Mouse (Mus musculus) limb, embryonic 10.5 days (tissue): ENCODE data around the gene Fgf13. TPM values are rescaled to one million over a fixed set of nuclear protein-coding genes. Genes with fewer than 3 reads are reported as not detected.
A peak's percentile ranks its signal among the peaks of the same experiment; 100 is the strongest.

ENCODE experiments used
- DNase-seq: peaks from one replicate; pipeline ENCODE4 v3.0.0-alpha.2; 2017; ENCODE audit warnings: low spot score
- H3K27ac ChIP-seq: fragments of 300-500 bp; sonication (generic); 2 replicates; pipeline ENCODE4 v1.5.1; 2016; ENCODE audit warnings: mild to moderate bottlenecking
- H3K27me3 ChIP-seq: fragments of 300-500 bp; sonication (generic); 2 replicates; pipeline ENCODE4 v1.6.1; 2016; ENCODE audit warnings: low read depth, mild to moderate bottlenecking; ENCODE audit not compliant: poor library complexity, severe bottlenecking
- H3K36me3 ChIP-seq: fragments of 300-500 bp; sonication (generic); 2 replicates; pipeline ENCODE4 v1.6.1; 2016; ENCODE audit warnings: mild to moderate bottlenecking, moderate library complexity
- H3K4me1 ChIP-seq: fragments of 300-500 bp; sonication (generic); 2 replicates; pipeline ENCODE4 v1.6.1; 2016
- H3K4me3 ChIP-seq: fragments of 300-500 bp; sonication (generic); 2 replicates; pipeline ENCODE4 v1.5.1; 2016; ENCODE audit warnings: mild to moderate bottlenecking, moderate library complexity
- H3K9me3 ChIP-seq: fragments of 300-500 bp; sonication (generic); replicated peaks from 2 replicates; pipeline ENCODE4 v1.6.1; 2016; ENCODE audit warnings: mild to moderate bottlenecking
- WGBS: fragments of 180-500 bp; shearing (Covaris S2); methylation state at CpG from one replicate; pipeline ENCODE4 v1.1.7; 2016; 5-methylcytosine and 5-hydroxymethylcytosine counted together
- polyA plus RNA-seq: library from polyadenylated mRNA; unstranded; fragments of >200 nt; fragmentation: Nextera tagmentation; extraction: Ambion mirVana; gene quantifications from 2 replicates; pipeline ENCODE4 v1.2.1, GENCODE M21; 2016

Fgf13 gene
- polyA plus RNA-seq, 1 experiment from 2014 or later = 9.1 TPM

DNA sequence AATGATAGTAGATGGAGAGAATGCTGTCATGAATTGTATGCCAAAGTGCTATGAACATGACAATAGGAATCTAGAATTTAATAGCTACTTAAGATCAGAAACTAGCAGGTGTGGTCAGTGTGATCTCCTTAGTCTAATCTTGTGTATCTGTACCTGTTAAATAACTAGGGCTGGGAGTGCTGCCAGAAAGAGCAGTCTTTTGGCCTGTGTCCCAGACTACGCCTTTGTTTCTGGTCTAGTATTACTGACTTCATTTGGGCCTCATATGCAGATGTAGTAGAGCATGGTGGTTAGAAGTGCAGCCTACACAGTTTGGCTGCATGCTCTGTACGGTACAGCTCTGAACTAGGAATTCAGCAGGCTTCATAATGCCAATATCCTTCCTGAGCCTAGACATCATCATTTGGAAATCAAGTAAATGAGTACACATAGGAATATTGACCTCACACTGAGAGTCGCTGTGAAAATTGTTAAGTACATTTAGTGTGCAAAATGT lies 276.9 kb downstream of the Fgf13 start:
- Histone ChIP-seq H3K36me3 (no peaks in the 10 kb centered on the region), H3K27me3 (no peaks in the 10 kb centered on the region), H3K4me3 (no peak overlapping the region), H3K9me3 (no peaks in the 10 kb centered on the region), H3K27ac (no peak overlapping the region), H3K4me1 (no peaks in the 10 kb centered on the region)
- DNase-seq = no peak
- 89% methylated on average over 3 of the region's 3 CpGs for WGBS

DNA sequence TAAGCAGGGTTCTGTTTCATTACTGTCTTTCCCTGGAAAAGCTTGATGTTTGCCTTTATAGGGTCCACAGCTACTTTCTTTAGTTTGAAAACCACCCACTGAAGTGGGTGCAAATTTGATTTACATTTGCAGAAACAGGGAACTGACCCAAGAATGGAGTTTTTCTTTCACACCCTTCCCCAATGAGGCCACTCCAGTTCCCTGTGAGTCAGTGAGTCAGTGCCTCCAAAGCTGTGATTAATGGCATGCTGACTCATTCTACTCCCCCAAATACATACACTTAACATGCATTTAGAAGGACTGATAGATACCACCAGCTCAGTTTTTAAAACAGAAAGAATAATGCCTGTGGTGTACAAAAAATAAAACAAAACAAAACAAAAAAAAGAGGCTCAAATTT lies 316.3 kb downstream of the Fgf13 start:
- no peak for DNase-seq
- Histone ChIP-seq H3K4me3 (no peak overlapping the region), H3K36me3 (no peaks in the 10 kb centered on the region)

DNA sequence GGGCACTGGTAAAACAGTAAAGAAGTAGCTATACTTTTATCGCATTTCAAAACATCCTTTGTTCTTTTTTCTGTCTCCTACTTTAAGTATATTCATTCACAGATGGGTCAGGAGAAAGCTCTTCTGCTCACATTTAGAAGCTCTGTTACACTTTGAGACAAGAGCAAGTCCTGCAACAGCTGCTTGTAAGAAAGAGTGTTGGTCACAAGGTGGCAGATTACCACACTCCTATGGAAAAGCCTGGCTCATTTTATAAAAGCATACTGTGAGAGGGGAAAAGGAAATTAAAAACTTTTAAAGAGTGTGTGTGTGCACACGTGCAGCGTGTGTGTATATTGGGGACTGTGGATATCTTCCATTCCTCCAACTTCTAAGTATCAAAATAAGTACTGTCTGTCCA lies 324.1 kb downstream of the Fgf13 start:
- H3K27ac ChIP-seq = no peak overlapping the region
- WGBS = 63% methylated on average over 3 of the region's 3 CpGs
- DNase-seq = no peak

More for the DNA sequence above, 316.3 kb downstream of the Fgf13 start:
- H3K4me1 ChIP-seq = no peaks in the 10 kb centered on the region
- H3K27ac ChIP-seq = no peak overlapping the region
- no peaks in the 10 kb centered on the region for H3K9me3 ChIP-seq
- no peaks in the 10 kb centered on the region for H3K27me3 ChIP-seq

DNA sequence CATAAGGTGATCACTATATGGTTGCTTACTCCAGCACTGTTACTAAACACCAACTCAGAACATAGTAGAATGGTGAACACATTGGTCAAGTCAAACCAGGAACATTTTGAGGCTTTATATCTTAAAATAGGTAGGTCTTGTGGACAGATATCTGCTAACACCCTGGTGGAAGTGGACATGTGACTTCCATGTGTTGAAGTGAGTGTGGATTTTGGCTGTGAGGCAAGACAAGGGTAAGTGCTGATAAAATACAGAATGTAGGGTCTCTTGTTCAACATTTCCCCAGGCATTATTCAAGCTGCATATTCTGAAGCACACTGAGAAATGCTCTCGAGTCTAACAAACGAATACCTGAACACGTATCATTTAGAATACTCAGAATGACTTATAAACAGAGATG lies 324.7 kb downstream of the Fgf13 start:
- 91% methylated on average over 3 of the region's 3 CpGs for WGBS
- no peaks in the 10 kb centered on the region for H3K4me1 ChIP-seq
- DNase-seq = no peak
- no peaks in the 10 kb centered on the region for H3K9me3 ChIP-seq
- no peak overlapping the region for H3K4me3 ChIP-seq
- H3K27ac ChIP-seq = no peak overlapping the region
- H3K27me3 ChIP-seq = no peaks in the 10 kb centered on the region
- H3K36me3 ChIP-seq = no peaks in the 10 kb centered on the region

More for the DNA sequence above, 324.1 kb downstream of the Fgf13 start:
- Histone ChIP-seq H3K9me3 (no peaks in the 10 kb centered on the region), H3K4me3 (no peak overlapping the region), H3K36me3 (no peaks in the 10 kb centered on the region), H3K4me1 (no peaks in the 10 kb centered on the region), H3K27me3 (no peaks in the 10 kb centered on the region)

DNA sequence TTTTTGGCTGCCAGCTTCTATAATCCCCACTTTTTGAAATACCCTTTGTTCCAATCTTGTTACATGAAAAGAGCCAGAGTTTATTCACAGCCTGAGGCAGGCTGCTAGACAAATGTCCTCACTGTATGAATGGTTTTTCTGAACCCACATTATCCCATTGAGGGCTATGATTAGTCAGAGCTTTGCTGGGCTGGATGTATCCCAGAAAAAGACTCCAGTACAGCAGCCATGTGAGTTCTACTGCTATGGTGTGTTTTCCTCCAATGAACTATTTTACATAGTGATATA lies 326.5 kb downstream of the Fgf13 start:
- no peaks in the 10 kb centered on the region for H3K4me1 ChIP-seq
- H3K27me3 ChIP-seq = no peaks in the 10 kb centered on the region
- H3K9me3 ChIP-seq = no peaks in the 10 kb centered on the region
- no peak overlapping the region for H3K4me3 ChIP-seq
- H3K36me3 ChIP-seq = no peaks in the 10 kb centered on the region
- DNase-seq = no peak
- no peak overlapping the region for H3K27ac ChIP-seq

DNA sequence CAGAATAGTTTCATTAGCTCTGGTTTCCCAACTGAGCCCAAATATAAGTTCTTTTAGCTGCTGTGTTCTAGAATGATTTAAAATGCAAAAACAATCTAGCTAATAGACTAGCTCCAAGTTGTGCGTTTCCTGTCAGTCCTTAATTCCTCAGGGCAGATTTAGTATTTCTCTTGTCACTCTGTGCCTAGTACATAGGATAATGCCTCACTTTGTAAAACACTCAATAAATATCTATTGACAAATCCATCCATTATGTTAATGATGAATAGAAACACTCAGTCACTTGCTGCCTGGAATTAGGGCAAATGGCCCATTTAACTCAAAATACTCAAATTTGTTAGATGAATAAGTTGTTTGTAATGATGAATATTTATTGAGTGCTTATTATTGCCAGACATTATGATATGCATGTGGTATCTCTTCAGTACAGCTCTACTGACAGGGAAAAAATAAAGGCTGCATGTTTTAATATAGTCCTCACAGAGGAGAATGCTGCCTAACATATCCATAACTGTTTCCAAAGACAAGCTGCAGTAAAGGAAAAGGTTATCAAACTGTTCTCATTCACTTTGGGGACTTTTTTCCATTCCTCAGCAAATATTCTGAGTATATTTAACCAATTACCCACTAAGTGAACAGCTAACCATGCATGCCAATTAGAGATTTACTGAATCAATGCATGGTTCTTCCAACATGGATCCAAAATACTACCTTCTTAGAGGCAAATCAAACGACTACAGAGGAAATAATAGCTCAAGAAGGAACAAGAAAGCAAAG lies 327.0 kb downstream of the Fgf13 start:
- Histone ChIP-seq H3K36me3 (no peaks in the 10 kb centered on the region), H3K9me3 (no peaks in the 10 kb centered on the region), H3K4me1 (no peaks in the 10 kb centered on the region), H3K27me3 (no peaks in the 10 kb centered on the region), H3K4me3 (no peak overlapping the region), H3K27ac (no peak overlapping the region)
- no peak for DNase-seq
- 66% methylated on average over 2 of the region's 2 CpGs for WGBS

DNA sequence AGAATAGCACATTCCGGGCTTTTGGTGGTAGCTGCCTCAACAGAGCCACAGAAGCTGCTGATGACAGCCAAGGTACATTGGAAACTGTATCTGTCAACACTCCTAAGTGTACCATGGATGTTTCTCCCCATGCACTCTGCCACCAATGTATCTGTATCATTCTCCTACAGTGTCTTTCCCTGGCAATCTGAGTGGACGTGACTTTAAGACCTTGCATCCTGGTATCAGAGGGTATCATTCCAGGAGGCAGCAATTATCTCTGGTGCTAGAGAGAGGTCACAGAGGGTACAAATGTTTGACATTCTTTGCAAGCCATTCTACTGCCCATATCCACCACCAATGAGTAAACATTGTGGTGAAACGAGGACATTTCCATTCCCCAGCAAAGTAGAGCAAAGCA lies 347.2 kb downstream of the Fgf13 start:
- no peak overlapping the region for H3K4me3 ChIP-seq
- H3K27me3 ChIP-seq = no peaks in the 10 kb centered on the region
- H3K36me3 ChIP-seq = no peaks in the 10 kb centered on the region
- no peaks in the 10 kb centered on the region for H3K9me3 ChIP-seq
- H3K27ac ChIP-seq = no peak overlapping the region
- H3K4me1 ChIP-seq = no peaks in the 10 kb centered on the region
- DNase-seq = no peak
- 66% methylated on average over 3 of the region's 3 CpGs for WGBS

DNA sequence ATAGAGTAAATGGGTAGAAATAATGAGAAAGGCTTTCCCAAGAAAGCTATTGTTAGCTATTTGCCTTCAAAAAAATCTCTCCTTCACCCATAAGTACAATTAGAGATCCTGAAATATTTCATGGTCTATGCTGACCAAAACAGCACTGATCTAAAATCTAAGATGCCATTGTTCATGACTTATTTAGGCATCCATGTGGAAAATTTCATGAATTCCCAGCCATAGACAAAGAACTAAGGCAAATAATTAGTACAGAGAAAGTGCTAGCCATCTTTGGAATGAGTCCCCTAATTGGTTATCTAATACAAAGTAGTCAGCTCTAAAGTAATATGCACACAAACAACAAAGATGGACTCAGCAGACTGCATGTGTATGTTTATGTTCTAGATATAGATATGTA lies 366.7 kb downstream of the Fgf13 start:
- no peak for DNase-seq
- no peaks in the 10 kb centered on the region for H3K9me3 ChIP-seq
- H3K27ac ChIP-seq = no peak overlapping the region
- no peak overlapping the region for H3K4me3 ChIP-seq
- H3K27me3 ChIP-seq = no peaks in the 10 kb centered on the region
- H3K36me3 ChIP-seq = no peaks in the 10 kb centered on the region
- H3K4me1 ChIP-seq = no peaks in the 10 kb centered on the region

DNA sequence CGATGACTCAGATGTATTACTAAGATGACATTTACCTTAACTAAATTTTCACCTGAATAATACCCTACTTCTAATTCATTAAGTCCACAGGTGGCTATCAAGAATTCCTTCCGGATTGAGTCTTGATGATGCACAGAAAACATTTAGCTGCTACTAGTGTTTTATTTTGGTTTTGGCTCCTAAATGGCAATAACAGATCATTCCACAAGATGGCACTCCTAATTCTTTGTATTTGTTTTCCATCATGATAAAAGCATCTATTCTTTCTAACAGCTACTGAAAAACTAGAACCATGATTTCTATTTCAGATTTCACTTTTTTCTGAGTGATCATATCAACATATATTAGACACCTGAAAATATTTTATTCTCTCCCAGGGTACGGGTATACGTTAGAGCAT lies 373.7 kb downstream of the Fgf13 start:
- H3K27me3 ChIP-seq = no peaks in the 10 kb centered on the region
- H3K4me1 ChIP-seq = no peaks in the 10 kb centered on the region
- no peak overlapping the region for H3K27ac ChIP-seq
- H3K9me3 ChIP-seq = no peaks in the 10 kb centered on the region
- no peak for DNase-seq
- no peak overlapping the region for H3K4me3 ChIP-seq
- WGBS = 75% methylated on average over 4 of the region's 4 CpGs
- no peaks in the 10 kb centered on the region for H3K36me3 ChIP-seq

DNA sequence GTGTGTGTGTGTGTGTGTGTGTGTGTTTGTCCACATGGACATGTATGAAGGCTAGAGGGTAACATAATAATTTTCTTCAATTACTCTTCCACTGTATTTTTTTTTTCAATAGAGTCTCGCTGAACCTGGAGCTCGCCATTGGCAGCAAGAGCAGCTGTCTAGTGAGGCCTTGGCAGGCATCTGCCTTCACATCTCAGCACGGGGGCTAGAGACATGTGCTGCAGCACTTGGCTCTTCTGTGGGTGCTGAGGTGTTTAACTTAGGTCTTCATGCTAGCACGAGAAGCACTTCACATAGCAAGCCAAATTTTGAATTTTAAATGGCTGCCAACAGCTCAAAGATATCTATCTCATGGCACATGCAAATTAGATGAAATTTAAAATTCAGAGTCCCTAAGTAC lies 380.9 kb downstream of the Fgf13 start:
- Histone ChIP-seq H3K36me3 (no peaks in the 10 kb centered on the region), H3K27ac (no peak overlapping the region), H3K4me3 (no peak overlapping the region), H3K27me3 (no peaks in the 10 kb centered on the region), H3K4me1 (no peaks in the 10 kb centered on the region), H3K9me3 (no peaks in the 10 kb centered on the region)
- WGBS = 94% methylated on average over 4 of the region's 4 CpGs
- no peak for DNase-seq

DNA sequence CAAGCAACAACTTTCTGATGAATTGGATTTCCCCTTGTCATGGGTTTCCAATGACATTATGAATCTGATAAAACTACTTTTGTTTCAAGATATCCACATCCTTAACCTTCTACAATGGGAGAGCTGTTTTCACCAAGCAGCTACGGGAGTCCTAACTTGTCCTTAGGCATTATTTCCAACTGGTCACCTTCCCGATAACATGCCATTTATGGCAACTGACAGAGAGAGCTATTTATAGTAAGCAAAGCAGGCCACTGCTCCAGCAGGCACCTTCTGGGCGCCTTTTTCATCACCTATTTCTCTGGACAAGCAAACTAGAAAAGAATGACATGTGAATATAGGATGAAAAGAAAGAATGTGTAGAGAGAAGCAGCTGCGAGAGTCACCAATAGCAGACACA lies 385.5 kb downstream of the Fgf13 start:
- WGBS = 63% methylated on average over 4 of the region's 4 CpGs
- Histone ChIP-seq H3K9me3 (no peaks in the 10 kb centered on the region), H3K27me3 (no peaks in the 10 kb centered on the region), H3K4me3 (no peak overlapping the region), H3K27ac (no peak overlapping the region), H3K4me1 (no peaks in the 10 kb centered on the region), H3K36me3 (no peaks in the 10 kb centered on the region)
- no peak for DNase-seq

DNA sequence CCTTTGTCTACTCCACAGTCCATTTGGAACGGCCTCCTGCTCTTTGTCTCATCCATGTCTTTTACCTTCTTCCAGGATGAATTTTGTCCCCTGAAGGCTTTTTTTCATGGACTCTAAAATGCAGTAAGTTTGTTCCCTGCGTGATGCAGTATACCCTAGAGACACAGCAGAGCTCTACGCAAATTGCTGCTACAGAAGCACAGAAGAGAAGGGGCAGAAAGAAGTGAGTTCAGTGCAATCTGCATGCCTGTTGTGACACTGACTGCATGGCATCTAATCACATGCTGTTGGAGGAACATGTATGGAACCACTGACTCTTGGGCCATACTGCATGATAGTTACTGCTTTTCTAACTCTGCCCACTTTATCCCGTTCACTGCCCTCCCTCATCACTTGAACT lies 388.2 kb downstream of the Fgf13 start:
- no peak for DNase-seq
- Histone ChIP-seq H3K4me3 (no peak overlapping the region), H3K27me3 (no peaks in the 10 kb centered on the region), H3K4me1 (no peaks in the 10 kb centered on the region), H3K36me3 (no peaks in the 10 kb centered on the region), H3K27ac (no peak overlapping the region), H3K9me3 (no peaks in the 10 kb centered on the region)
- WGBS = 76% methylated on average over 4 of the region's 4 CpGs

DNA sequence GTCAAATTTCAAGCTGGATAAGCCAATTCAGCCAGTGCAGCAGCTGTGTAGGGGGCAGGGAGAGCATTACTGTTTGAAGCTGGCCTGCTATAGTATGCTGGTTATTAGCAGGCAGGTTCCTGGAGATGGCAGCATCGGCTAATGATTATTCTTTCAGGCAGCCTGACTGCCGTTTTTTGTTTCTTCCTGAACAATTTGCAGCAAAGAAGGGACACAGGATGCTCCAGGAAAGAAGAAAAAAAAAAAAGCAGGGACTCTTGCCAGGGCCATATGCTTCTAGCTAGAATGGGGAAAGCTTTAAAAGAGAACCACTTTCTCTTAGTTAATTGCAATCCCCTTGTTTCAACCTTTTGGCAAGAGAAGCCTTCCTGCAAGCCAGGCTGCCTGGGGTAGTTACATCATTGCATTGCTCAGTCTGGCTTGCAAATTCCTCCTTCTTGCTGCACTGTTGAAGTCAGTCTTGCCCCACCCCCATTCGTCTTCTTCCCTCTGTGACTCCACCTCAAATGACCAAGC lies 388.7 kb downstream of the Fgf13 start:
- 27% methylated on average over 3 of the region's 3 CpGs for WGBS
- no peak overlapping the region for H3K4me3 ChIP-seq
- H3K27me3 ChIP-seq = no peaks in the 10 kb centered on the region
- H3K27ac ChIP-seq = no peak overlapping the region
- H3K9me3 ChIP-seq = no peaks in the 10 kb centered on the region
- DNase-seq = peak; percentile 30
- no peaks in the 10 kb centered on the region for H3K36me3 ChIP-seq
- H3K4me1 ChIP-seq = no peaks in the 10 kb centered on the region

DNA sequence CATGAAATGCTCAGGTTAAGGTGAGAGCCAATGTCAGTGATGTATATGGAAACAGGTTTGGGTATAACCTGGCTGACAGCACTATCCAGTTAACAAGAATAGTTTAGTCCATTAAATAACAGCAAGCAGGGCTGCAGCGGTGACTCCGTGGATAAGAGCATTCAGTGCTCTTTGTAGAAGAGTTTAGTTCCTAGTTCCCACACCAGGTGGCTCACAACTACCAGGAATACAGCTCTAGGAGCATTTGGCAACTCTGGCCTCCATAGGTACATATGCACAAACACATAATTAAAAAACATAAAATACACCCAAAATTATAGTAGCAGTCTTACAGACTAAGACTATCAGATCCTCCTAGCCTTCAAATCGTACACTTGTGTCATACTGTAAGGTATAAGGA lies 390.2 kb downstream of the Fgf13 start:
- Histone ChIP-seq H3K27ac (no peak overlapping the region), H3K36me3 (no peaks in the 10 kb centered on the region), H3K4me3 (no peak overlapping the region), H3K9me3 (no peaks in the 10 kb centered on the region), H3K4me1 (no peaks in the 10 kb centered on the region), H3K27me3 (no peaks in the 10 kb centered on the region)
- WGBS = 58% methylated on average over 3 of the region's 3 CpGs
- DNase-seq = no peak
